Mouse (Mus musculus) lung, embryonic 16.5 days (tissue): ENCODE measurements around the gene Trnau1ap. TPM values are rescaled to one million over a fixed set of nuclear protein-coding genes. Genes with fewer than 3 reads are reported as not detected.
A peak's percentile ranks its signal among the peaks of the same experiment; 100 is the strongest.

ENCODE experiments used
- ATAC-seq: fragments of 200-750 bp; cut with Nextera tagmentation; 2 replicates; pipeline ENCODE4 v1.8.0; 2017; ENCODE audit warnings: low read depth, mild to moderate bottlenecking, moderate library complexity
- H3K27ac ChIP-seq: fragments of 300-500 bp; sonication (generic); 2 replicates; pipeline ENCODE4 v1.5.1; 2014; ENCODE audit warnings: mild to moderate bottlenecking, control low read depth, low read length
- H3K27me3 ChIP-seq: fragments of 300-500 bp; sonication (generic); 2 replicates; pipeline ENCODE4 v1.6.1; 2014; ENCODE audit warnings: low read depth, low read length, mixed read lengths; ENCODE audit not compliant: control insufficient read depth, insufficient read depth
- H3K36me3 ChIP-seq: fragments of 300-500 bp; sonication (generic); 2 replicates; pipeline ENCODE4 v1.6.1; 2014; ENCODE audit warnings: low read length; ENCODE audit not compliant: control insufficient read depth, insufficient read depth
- H3K4me1 ChIP-seq: fragments of 300-500 bp; sonication (generic); replicated peaks from 2 replicates; pipeline ENCODE4 v1.6.1; 2014; ENCODE audit warnings: low read length, mixed read lengths; ENCODE audit not compliant: control insufficient read depth, insufficient read depth
- H3K4me2 ChIP-seq: fragments of 300-500 bp; sonication (generic); 2 replicates; pipeline ENCODE4 v1.6.1; 2014; ENCODE audit warnings: low read depth, low read length, control low read depth
- H3K4me3 ChIP-seq: fragments of 300-500 bp; sonication (generic); 2 replicates; pipeline ENCODE4 v1.5.1; 2014; ENCODE audit warnings: mild to moderate bottlenecking, low read length, control low read depth
- H3K9ac ChIP-seq: fragments of 300-500 bp; sonication (generic); 2 replicates; pipeline ENCODE4 v1.6.1; 2014; ENCODE audit warnings: low read length, control low read depth
- H3K9me3 ChIP-seq: fragments of 300-500 bp; sonication (generic); 2 replicates; pipeline ENCODE4 v1.6.1; 2016; ENCODE audit warnings: low read length; ENCODE audit not compliant: control insufficient read depth
- WGBS: fragments of 180-500 bp; shearing (Covaris S2); extraction: QIAGEN DNeasy Blood & Tissue Kit; methylation state at CpG from one replicate; pipeline ENCODE4 v1.1.7; 2014; 5-methylcytosine and 5-hydroxymethylcytosine counted together
- polyA plus RNA-seq: library from polyadenylated mRNA; unstranded; fragments of >200 nt; fragmentation: Nextera tagmentation; extraction: Ambion mirVana; gene quantifications from 2 replicates; pipeline ENCODE4 v1.2.1, GENCODE M21; 2015

The Trnau1ap gene
- 67.0 TPM in 2 replicates for polyA plus RNA-seq

- H3K4me3 ChIP-seq: peak within 1 kb of the TSS; percentile 88
- H3K36me3 ChIP-seq: peaks cover 20% of the 10 kb centered on the region
- peak within 1 kb of the TSS; percentile 68 for H3K4me2 ChIP-seq
- peak within 1 kb of the TSS; percentile 94 for H3K9ac ChIP-seq
- no peaks in the 10 kb centered on the region for H3K9me3 ChIP-seq
- peak within 1 kb of the TSS; percentile 96 for H3K27ac ChIP-seq
- H3K4me1 ChIP-seq: peaks cover 7% of the 10 kb centered on the region
- no peaks in the 10 kb centered on the region for H3K27me3 ChIP-seq
- ATAC-seq: peak; percentile 98
- WGBS: under 1% methylated on average over 52 of the region's 52 CpGs
Observed at GRCm38 (mm10) chr4:132329115-132329834, at the start of gene Trnau1ap. TSS of gene Trnau1ap (minus strand) at chr4:132329538.

GRCm38 (mm10) chr4:132373820-132374219 lies 44.5 kb upstream of the Trnau1ap start:
- Histone ChIP-seq H3K27me3 (no peaks in the 10 kb centered on the region), H3K36me3 (peaks cover 28% of the 10 kb centered on the region), H3K4me1 (no peaks in the 10 kb centered on the region), H3K4me3 (no peak overlapping the region), H3K9ac (no peak overlapping the region), H3K27ac (no peak overlapping the region), H3K9me3 (no peaks in the 10 kb centered on the region), H3K4me2 (no peak overlapping the region)
- WGBS: 93% methylated on average over 1 of the region's 1 CpGs
- ATAC-seq: no peak

- 73% methylated on average over 8 of the region's 8 CpGs for WGBS
- Histone ChIP-seq H3K9ac (no peak overlapping the region), H3K9me3 (no peaks in the 10 kb centered on the region), H3K4me2 (no peak overlapping the region), H3K27me3 (no peaks in the 10 kb centered on the region), H3K4me1 (peaks cover 1% of the 10 kb centered on the region; the same call in 1 of the 2 replicates), H3K27ac (no peak overlapping the region), H3K36me3 (peaks cover 41% of the 10 kb centered on the region), H3K4me3 (no peak overlapping the region)
- ATAC-seq: no peak
Observed at GRCm38 (mm10) chr4:132369953-132370750, 40.8 kb upstream of the Trnau1ap start.

GRCm38 (mm10) chr4:132367480-132368201 lies 38.3 kb upstream of the Trnau1ap start:
- no peaks in the 10 kb centered on the region for H3K27me3 ChIP-seq
- H3K9me3 ChIP-seq: no peaks in the 10 kb centered on the region
- H3K4me1 ChIP-seq: peaks cover 4% of the 10 kb centered on the region; the same call in 1 of the 2 replicates
- peaks cover 45% of the 10 kb centered on the region for H3K36me3 ChIP-seq
- no peak overlapping the region for H3K27ac ChIP-seq
- no peak overlapping the region for H3K4me2 ChIP-seq
- no peak overlapping the region for H3K9ac ChIP-seq
- no peak for ATAC-seq
- WGBS: 91% methylated on average over 18 of the region's 18 CpGs
- H3K4me3 ChIP-seq: no peak overlapping the region

- H3K4me1 ChIP-seq: peaks cover 4% of the 10 kb centered on the region; the same call in 1 of the 2 replicates
- no peak overlapping the region for H3K9ac ChIP-seq
- H3K4me2 ChIP-seq: no peak overlapping the region
- no peak overlapping the region for H3K4me3 ChIP-seq
- peak overlapping the region; percentile 87 for H3K27ac ChIP-seq
- H3K36me3 ChIP-seq: peaks cover 44% of the 10 kb centered on the region
- no peaks in the 10 kb centered on the region for H3K9me3 ChIP-seq
- no peaks in the 10 kb centered on the region for H3K27me3 ChIP-seq
- peak; percentile 95 for ATAC-seq
- 52% methylated on average over 13 of the region's 13 CpGs for WGBS
Observed at GRCm38 (mm10) chr4:132365450-132366060, 36.2 kb upstream of the Trnau1ap start.

- H3K27me3 ChIP-seq: no peaks in the 10 kb centered on the region
- peaks cover 4% of the 10 kb centered on the region; the same call in 1 of the 2 replicates for H3K4me1 ChIP-seq
- no peak overlapping the region for H3K27ac ChIP-seq
- H3K4me2 ChIP-seq: no peak overlapping the region
- H3K4me3 ChIP-seq: no peak overlapping the region
- peaks cover 44% of the 10 kb centered on the region for H3K36me3 ChIP-seq
- WGBS: 94% methylated on average over 11 of the region's 11 CpGs
- no peak for ATAC-seq
- H3K9ac ChIP-seq: no peak overlapping the region
- no peaks in the 10 kb centered on the region for H3K9me3 ChIP-seq
Observed at GRCm38 (mm10) chr4:132363487-132363886, 34.1 kb upstream of the Trnau1ap start.

GRCm38 (mm10) chr4:132359510-132359909 lies 30.2 kb upstream of the Trnau1ap start:
- H3K27me3 ChIP-seq: no peaks in the 10 kb centered on the region
- H3K9me3 ChIP-seq: no peaks in the 10 kb centered on the region
- H3K27ac ChIP-seq: no peak overlapping the region
- ATAC-seq: no peak
- WGBS: 89% methylated on average over 4 of the region's 4 CpGs
- peaks cover 34% of the 10 kb centered on the region for H3K36me3 ChIP-seq
- no peak overlapping the region for H3K9ac ChIP-seq
- H3K4me3 ChIP-seq: no peak overlapping the region
- H3K4me2 ChIP-seq: no peak overlapping the region
- H3K4me1 ChIP-seq: no peaks in the 10 kb centered on the region

DNA sequence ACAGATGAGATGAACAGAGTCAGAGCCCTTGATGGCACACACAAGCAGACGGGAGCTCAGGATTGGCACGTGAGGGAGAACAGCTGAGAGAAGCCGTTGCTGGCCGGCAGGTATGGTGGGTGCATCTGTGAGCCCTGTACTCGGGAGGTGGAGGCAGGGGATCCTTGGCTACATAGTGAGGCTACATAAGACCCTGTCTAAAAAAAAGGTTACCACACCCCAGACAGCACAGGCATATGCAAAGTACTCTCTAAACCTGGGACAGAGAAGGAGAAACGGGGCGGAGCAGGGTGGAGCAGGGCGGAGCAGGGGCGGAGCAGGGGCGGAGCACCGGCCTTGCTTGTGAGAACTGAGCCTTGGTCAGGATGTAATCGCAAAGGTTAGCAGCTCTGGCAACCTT lies 26.8 kb upstream of the Trnau1ap start:
- H3K9ac ChIP-seq: no peak overlapping the region
- 46% methylated on average over 12 of the region's 12 CpGs for WGBS
- no peak overlapping the region for H3K4me2 ChIP-seq

More for the DNA sequence above, 26.8 kb upstream of the Trnau1ap start:
- Histone ChIP-seq H3K27ac (no peak overlapping the region), H3K27me3 (no peaks in the 10 kb centered on the region), H3K4me3 (no peak overlapping the region), H3K36me3 (peaks cover 23% of the 10 kb centered on the region), H3K9me3 (no peaks in the 10 kb centered on the region), H3K4me1 (peaks cover 9% of the 10 kb centered on the region; the same call in 1 of the 2 replicates)
- ATAC-seq: no peak
